Mouse (Mus musculus) spleen, adult 12 weeks (tissue): Measurements from ENCODE around the gene Fbn1.

Experiments
- DNase-seq: peaks from one replicate; pipeline ENCODE4 v3.0.0; 2022; ENCODE audit warnings: low spot score

The Fbn1 gene

GRCm38 (mm10) chr2:125501526-125501925 is 6.3 kb downstream of the Fbn1 start:
- no peak for DNase-seq

- DNase-seq, result no peak
These were observed 9.6 kb downstream of the Fbn1 start for GRCm38 (mm10) chr2:125498216-125498615.

- DNase-seq, result no peak
These were observed 11.1 kb downstream of the Fbn1 start for GRCm38 (mm10) chr2:125496696-125497095.

GRCm38 (mm10) chr2:125494831-125495812 is 12.7 kb downstream of the Fbn1 start:
- no peak for DNase-seq

GRCm38 (mm10) chr2:125494291-125494690 is 13.5 kb downstream of the Fbn1 start:
- DNase-seq, result no peak

GRCm38 (mm10) chr2:125492050-125492900 is 15.5 kb downstream of the Fbn1 start:
- DNase-seq, result no peak

GRCm38 (mm10) chr2:125489979-125490378 is 17.8 kb downstream of the Fbn1 start:
- DNase-seq, result no peak

- DNase-seq, result no peak
These were observed 22.9 kb downstream of the Fbn1 start for GRCm38 (mm10) chr2:125484910-125485309.

GRCm38 (mm10) chr2:125484164-125484563 is 23.6 kb downstream of the Fbn1 start:
- DNase-seq, result no peak

GRCm38 (mm10) chr2:125481531-125482317 is 26.1 kb downstream of the Fbn1 start:
- DNase-seq, result no peak

GRCm38 (mm10) chr2:125481116-125481515 is 26.7 kb downstream of the Fbn1 start:
- DNase-seq, result no peak

- DNase-seq, result no peak
These were observed 27.7 kb downstream of the Fbn1 start for GRCm38 (mm10) chr2:125480057-125480456.

GRCm38 (mm10) chr2:125478705-125479104 is 29.1 kb downstream of the Fbn1 start:
- no peak for DNase-seq

GRCm38 (mm10) chr2:125477367-125477766 is 30.4 kb downstream of the Fbn1 start:
- no peak for DNase-seq

GRCm38 (mm10) chr2:125476231-125476630 is 31.6 kb downstream of the Fbn1 start:
- no peak for DNase-seq

- no peak for DNase-seq
These were observed 33.1 kb downstream of the Fbn1 start for GRCm38 (mm10) chr2:125474690-125475089.

- no peak for DNase-seq
These were observed 34.6 kb downstream of the Fbn1 start for GRCm38 (mm10) chr2:125473228-125473627.

GRCm38 (mm10) chr2:125471721-125472120 is 36.1 kb downstream of the Fbn1 start:
- DNase-seq, result no peak

GRCm38 (mm10) chr2:125470553-125471295 is 37.1 kb downstream of the Fbn1 start:
- no peak for DNase-seq

GRCm38 (mm10) chr2:125464036-125464435 is 43.8 kb downstream of the Fbn1 start:
- no peak for DNase-seq

- DNase-seq, result no peak
These were observed 48.7 kb downstream of the Fbn1 start for GRCm38 (mm10) chr2:125459087-125459486.
